ENCODE assay signal across 17 mouse cellular contexts in the genomic region with DNA sequence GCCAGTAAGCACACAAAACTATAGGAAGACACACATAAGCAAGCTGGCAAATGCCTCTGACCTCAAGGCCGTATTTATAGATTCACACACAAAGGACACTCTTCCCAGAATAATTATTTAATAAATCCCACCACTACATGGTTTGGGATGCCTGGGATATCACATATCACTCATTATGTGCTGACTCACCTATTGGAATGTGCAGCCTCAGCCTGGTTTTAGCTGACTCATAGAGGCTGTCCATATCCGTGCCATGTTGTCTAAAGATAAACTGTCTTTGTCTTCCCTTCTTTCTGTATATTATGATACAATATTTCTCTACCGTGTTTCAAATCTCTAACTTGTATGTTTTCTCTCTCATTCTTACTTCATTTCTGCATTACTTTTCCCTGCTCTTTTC.
"Had no signal": no experiment of that assay in that cellular context is flagged by ENCODE, and none has a peak within 500 bp of the region (broad histone marks: within the 10 kb centered on the region; RNA-seq: fewer than 3 reads in every experiment).

No protein-coding gene starts in this region.

- H3K9me3 ChIP-seq: liver, embryonic 13.5 days; midbrain, embryonic 12.5 days; midbrain, embryonic 15.5 days; neural tube, embryonic 13.5 days had no signal

- DNase-seq: kidney, adult 11 months; kidney, adult 9 months; kidney, postnatal 14 days; layer of hippocampus, adult 9-11 months; liver, embryonic 13.5 days; lung, adult 2 months; lung, postnatal 14 days; lung, postnatal 4 days; retina, postnatal 1 day; right cerebral cortex, postnatal 4 days; thymus, postnatal 25 days had no signal

- H3K27me3 ChIP-seq: liver, embryonic 13.5 days; midbrain, embryonic 12.5 days; midbrain, embryonic 15.5 days; neural tube, embryonic 13.5 days had no signal

- H3K4me1 ChIP-seq: liver, embryonic 13.5 days; midbrain, embryonic 12.5 days; midbrain, embryonic 15.5 days; neural tube, embryonic 13.5 days had no signal

- H3K36me3 ChIP-seq: liver, embryonic 13.5 days; midbrain, embryonic 12.5 days; midbrain, embryonic 15.5 days; neural tube, embryonic 13.5 days had no signal

- ATAC-seq: midbrain, embryonic 15.5 days had no signal

- H3K9ac ChIP-seq: liver, embryonic 13.5 days; midbrain, embryonic 12.5 days; midbrain, embryonic 15.5 days; neural tube, embryonic 13.5 days had no signal

- H3K4me3 ChIP-seq: layer of hippocampus, adult 2 months; left cerebral cortex, adult 2 months; liver, embryonic 13.5 days; midbrain, embryonic 12.5 days; midbrain, embryonic 15.5 days; neural tube, embryonic 13.5 days had no signal

- H3K27ac ChIP-seq: layer of hippocampus, adult 2 months; left cerebral cortex, adult 2 months; liver, embryonic 13.5 days; midbrain, embryonic 12.5 days; midbrain, embryonic 15.5 days; neural tube, embryonic 13.5 days; stomach, postnatal 0 days had no signal
